Mouse (Mus musculus) layer of hippocampus, postnatal 14 days (tissue): Measurements from ENCODE around the gene Cadm4. TPM values are rescaled to one million over a fixed set of nuclear protein-coding genes. Genes with fewer than 3 reads are reported as not detected.

ENCODE experiments used
- DNase-seq, 2 experiments: peaks; one replicate each; pipeline ENCODE4 v3.0.0; 2021 to 2022; ENCODE audit warnings: low spot score in 2 of 2, mixed read lengths in 1 of 2
- long read RNA-seq, 2 experiments: library from polyadenylated mRNA; stranded (forward); transcript quantifications; one replicate each; pipeline ENCODE4 v2.0.0; 2021
- total RNA-seq, 2 experiments: library from RNA; stranded (reverse); gene quantifications; 2 replicates each; pipeline ENCODE4 v1.2.3; 2021

Cadm4 gene
- 100 to 1,000 TPM; 220 to 227 TPM for total RNA-seq
- long read RNA-seq, experiment 1, transcript Cadm4-201 (9 exons, 2,161 nt), result major isoform, 11 of 16 reads
- long read RNA-seq, experiment 1, partial matches to known transcripts, result 2 of 16 reads
- long read RNA-seq, experiment 1, other reads (novel, unspliced or antisense), result 3 of 16 reads
- long read RNA-seq, experiment 2, transcript Cadm4-201 (9 exons, 2,161 nt), result major isoform, 8 of 15 reads
- long read RNA-seq, experiment 2, partial matches to known transcripts, result 2 of 15 reads
- long read RNA-seq, experiment 2, other reads (novel, unspliced or antisense), result 5 of 15 reads

GRCm38 (mm10) chr7:24481474-24482207 is at the start of gene Cadm4:
Cadm4 (plus strand) TSS chr7:24482023.
- peak; percentile 85 to 90 for DNase-seq

GRCm38 (mm10) chr7:24435305-24435704 is 46.5 kb upstream of the Cadm4 start:
- DNase-seq, result no peak

- DNase-seq, result peak; percentile 21 to 31
These were observed 43.8 kb upstream of the Cadm4 start for GRCm38 (mm10) chr7:24437981-24438380.

GRCm38 (mm10) chr7:24439191-24439590 is 42.6 kb upstream of the Cadm4 start:
- DNase-seq, result no peak

GRCm38 (mm10) chr7:24439891-24440290 is 41.9 kb upstream of the Cadm4 start:
- no peak for DNase-seq

- peak; percentile 28 to 45 for DNase-seq
These were observed 40.0 kb upstream of the Cadm4 start for GRCm38 (mm10) chr7:24441785-24442184.

- no peak for DNase-seq
These were observed 39.5 kb upstream of the Cadm4 start for GRCm38 (mm10) chr7:24442313-24442712.

- no peak for DNase-seq
These were observed 36.4 kb upstream of the Cadm4 start for GRCm38 (mm10) chr7:24445266-24445926.

GRCm38 (mm10) chr7:24446697-24447340 is 35.0 kb upstream of the Cadm4 start:
- DNase-seq, result no peak

GRCm38 (mm10) chr7:24448782-24449517 is 32.9 kb upstream of the Cadm4 start:
- DNase-seq, result no peak

- no peak for DNase-seq
These were observed 31.2 kb upstream of the Cadm4 start for GRCm38 (mm10) chr7:24450585-24451017.

- DNase-seq, result no peak
These were observed 29.9 kb upstream of the Cadm4 start, which contains the start of gene Irgc1 for GRCm38 (mm10) chr7:24451855-24452311. Irgc1 (minus strand) TSS chr7:24452297.

- DNase-seq, result no peak
These were observed 27.6 kb upstream of the Cadm4 start for GRCm38 (mm10) chr7:24454199-24454598.

GRCm38 (mm10) chr7:24455726-24456125 is 26.1 kb upstream of the Cadm4 start:
- no peak for DNase-seq

- DNase-seq, result no peak
These were observed 24.0 kb upstream of the Cadm4 start for GRCm38 (mm10) chr7:24457726-24458370.

GRCm38 (mm10) chr7:24459440-24459839 is 22.4 kb upstream of the Cadm4 start:
- no peak for DNase-seq

- no peak for DNase-seq
These were observed 22.0 kb upstream of the Cadm4 start for GRCm38 (mm10) chr7:24459843-24460242.

- DNase-seq, result no peak
These were observed 20.3 kb upstream of the Cadm4 start for GRCm38 (mm10) chr7:24461376-24462051.
